Mouse (Mus musculus) left cerebral cortex, adult 9 months (tissue): ENCODE measurements around the gene Elovl5.
A peak's percentile ranks its signal among the peaks of the same experiment; 100 is the strongest.

Experiments used
- DNase-seq, 2 experiments: peaks; one replicate each; pipeline ENCODE4 v3.0.0; 2022; ENCODE audit warnings: low spot score in 2 of 2

The Elovl5 gene

DNA sequence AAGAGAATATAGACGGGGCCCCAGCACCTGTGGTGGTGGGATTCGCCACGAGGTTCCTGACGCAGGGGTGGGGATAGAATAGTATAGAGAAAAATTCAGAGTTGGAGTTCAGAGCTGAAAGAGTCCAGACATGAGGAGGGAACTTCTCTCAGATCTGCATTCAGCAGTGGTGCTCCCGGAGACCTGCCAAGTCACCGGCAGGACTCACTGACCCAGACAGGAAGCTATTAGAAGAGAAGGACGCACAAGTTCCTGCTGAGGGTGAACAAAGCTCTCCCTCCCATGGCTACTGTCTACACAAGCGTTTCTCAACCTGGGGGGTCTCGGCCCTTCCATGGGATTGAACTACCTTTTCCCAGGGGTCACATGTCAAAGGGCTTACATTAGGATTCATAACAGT lies 78.1 kb downstream of the Elovl5 start:
- DNase-seq: no peak

- DNase-seq: no peak
These were observed 83.7 kb downstream of the Elovl5 start for GRCm38 (mm10) chr9:78000586-78001500.

GRCm38 (mm10) chr9:78003278-78003677 lies 86.1 kb downstream of the Elovl5 start:
- DNase-seq: no peak

GRCm38 (mm10) chr9:78005481-78005880 lies 88.3 kb downstream of the Elovl5 start:
- DNase-seq: no peak

DNA sequence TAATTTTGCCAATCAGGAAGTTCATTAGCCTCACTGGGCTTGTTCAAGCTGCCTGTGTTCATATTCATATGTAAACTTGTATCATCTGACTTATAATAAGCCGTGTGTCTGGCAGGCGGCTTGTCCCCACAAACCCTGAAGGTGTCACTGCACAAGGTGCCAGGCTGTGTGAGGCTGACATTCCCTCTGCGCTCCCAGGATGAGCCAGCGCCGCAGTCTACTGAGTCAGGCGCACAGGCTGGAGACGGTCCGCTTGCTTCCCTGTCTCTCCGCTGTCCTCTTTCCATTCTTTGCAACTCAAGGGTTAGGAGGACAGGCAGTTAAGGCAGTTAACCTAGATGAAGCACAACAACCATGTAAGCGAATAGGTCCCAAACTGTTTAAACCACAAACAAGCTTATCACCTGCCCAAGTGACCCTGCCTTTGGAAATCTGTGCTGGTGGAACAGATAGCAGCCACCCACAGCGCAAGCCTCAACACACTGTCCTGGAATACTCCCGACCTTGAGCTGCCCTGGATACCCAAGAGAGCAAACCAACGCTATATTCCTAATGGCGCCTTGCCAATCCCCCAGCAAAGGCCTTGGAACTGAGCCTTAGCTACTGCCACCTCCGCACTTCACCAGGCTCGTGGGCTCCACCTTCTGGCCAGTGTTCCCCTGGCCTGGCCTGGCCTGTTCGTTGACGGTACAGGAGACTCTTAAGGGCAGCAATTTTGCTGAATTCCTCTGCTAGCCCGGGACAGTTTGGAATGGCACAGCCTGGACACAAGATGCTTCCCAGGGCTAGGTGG lies 89.2 kb downstream of the Elovl5 start:
- DNase-seq: peak in 1 of 2 experiments; percentile 74

DNA sequence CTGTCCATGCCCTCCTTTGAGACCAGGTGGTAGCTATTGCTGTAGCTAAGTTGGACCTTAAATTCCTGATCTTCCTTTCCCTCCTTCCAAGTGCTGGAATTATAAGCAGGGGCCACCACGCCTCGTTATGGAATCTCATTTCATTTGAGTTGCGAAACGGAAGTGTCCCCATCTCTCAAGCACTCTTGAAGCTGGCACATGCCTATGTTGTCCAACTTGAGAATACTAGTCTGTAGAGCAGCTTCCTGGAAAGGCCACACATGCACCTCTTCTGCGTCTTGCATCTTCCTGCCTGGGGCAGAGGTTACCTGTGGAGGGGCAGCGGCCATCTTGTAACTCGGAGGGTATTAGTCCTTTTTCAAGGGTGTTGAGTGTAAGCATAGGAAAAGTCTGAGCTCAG lies 92.2 kb downstream of the Elovl5 start:
- no peak for DNase-seq

GRCm38 (mm10) chr9:78010187-78010586 lies 93.0 kb downstream of the Elovl5 start:
- DNase-seq: no peak

DNA sequence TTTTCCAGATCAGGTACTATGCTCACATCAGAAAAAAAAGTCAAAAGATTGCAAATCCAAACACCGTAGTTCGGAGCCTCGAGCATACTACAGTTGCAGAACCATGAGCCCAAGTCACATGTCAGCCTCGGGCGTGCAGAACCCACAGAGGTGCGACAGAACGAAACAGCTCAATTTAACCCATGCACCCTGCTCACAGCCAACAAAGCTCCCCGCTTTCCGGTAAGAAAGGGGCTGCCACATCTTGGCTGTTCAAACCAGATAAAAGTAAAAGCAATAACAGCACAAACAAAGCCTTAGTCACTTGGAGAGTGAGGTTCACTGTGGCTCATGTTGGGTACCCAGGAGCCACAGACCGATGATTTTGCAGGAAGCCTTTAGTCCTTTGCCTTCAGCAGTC lies 93.5 kb downstream of the Elovl5 start:
- DNase-seq: no peak

GRCm38 (mm10) chr9:78012066-78012465 lies 94.9 kb downstream of the Elovl5 start:
- DNase-seq: no peak

- DNase-seq: no peak
These were observed 95.5 kb downstream of the Elovl5 start for GRCm38 (mm10) chr9:78012681-78013080.

DNA sequence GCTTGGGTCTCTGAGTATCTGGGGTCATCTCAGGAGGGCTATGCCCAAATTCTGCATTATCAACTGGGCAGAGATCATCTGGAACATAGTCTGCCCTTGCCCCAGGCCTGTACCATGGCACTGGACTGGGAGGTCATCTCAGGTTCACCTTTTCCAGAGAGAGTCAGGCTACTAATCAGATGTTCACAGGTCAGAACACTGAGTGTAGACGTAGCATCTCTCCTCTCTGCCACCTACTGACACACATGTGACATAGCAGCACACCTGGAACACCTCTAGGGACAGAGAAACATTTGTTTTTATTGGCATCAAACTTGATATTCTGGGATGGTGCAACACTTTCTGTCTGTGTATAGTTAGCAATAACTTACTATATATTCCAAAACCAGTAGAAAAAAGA lies 96.6 kb downstream of the Elovl5 start:
- DNase-seq: no peak

DNA sequence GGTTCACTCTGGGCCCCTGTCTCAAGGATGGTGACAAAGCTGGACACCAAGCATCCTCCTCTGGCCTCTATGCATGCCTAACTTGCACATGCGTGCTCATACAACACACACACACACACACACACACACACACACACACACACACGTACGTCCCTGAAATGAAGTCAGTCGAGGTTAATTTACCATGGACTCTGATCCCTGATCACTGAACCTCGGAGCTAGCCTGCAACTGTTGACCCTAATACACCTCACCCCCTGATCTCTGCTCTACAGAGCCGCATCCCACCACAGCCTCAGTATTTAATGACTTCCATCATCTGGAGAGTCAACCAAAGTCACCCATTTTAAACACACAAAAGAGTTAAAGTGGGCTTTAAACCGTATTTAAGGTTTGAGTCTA lies 98.7 kb downstream of the Elovl5 start:
- no peak for DNase-seq

- no peak for DNase-seq
These were observed 99.1 kb downstream of the Elovl5 start for GRCm38 (mm10) chr9:78016288-78016687.

GRCm38 (mm10) chr9:78021256-78021655 lies 104.1 kb downstream of the Elovl5 start:
- no peak for DNase-seq

DNA sequence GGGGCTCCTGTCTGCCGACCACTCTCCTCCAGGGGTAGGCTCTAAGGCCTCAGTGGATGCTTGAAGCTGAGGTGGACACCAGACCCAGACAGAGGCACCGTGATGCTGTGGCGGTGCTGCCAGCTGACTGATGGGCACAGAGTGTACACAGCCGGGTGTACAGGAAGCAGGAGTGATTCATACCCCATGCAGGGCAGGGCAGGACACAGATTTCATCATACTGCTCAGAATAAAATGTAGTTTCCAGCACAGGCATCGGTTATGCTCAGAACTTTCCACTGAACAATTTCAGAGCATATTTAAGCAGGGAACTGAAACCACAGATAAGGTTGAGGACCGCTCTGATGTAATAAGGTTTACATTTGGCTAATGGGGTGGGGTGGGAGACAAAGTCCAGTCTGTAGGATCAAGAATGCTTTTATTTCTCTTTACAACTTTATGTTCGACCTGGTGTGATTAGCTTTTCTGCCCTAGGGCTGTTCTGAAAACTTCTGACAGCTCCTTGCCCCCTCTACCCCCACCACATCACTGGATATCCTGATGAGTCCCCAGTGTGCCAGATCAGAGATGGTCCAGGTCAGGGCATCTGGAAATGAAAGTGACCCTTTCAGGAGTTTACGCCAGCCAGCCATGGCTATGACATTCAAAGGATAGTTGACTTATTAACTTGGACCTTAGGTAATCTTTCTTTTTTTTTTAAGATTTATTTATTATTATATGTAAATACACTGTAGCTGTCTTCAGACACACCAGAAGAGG lies 105.2 kb downstream of the Elovl5 start:
- no peak for DNase-seq

DNA sequence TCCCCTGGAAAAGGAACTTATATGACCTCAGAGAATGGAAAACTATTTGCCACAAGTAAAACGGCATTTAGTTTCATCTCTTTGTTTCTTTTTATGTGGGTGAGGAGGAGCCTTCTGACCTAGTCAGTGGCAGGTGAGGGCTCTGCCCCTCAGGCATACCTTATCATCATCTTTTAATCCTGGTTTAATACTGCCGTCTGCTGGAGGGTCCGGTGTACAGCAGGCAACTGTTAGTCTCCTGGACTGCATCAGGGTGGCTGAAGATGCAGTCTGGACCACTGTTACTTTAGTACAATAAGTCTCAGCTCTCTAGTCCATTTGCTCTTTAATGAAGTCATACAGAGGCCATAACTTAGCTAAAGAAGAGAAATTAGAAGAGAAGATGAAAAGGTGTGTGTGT lies 107.7 kb downstream of the Elovl5 start:
- DNase-seq: peak in 1 of 2 experiments; percentile 74

DNA sequence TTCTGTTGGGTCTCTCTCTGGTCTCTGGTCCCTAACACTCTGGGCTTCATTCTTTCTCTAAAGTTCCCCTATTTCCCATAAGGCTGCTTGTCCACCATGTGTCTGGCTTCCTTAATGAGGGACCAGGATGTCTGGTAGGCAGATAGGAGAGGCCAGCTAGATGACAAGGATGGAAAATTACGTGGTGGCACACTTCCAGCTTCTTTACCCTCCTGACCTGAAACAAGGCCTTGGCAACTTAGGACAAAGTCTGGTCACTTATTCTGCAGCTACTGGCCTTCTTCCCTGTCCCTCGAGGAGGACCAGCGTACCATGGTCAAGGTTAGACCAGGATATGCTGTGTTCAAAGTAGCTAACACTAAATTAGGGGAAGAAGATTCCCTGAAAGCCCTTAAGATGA lies 109.9 kb downstream of the Elovl5 start:
- no peak for DNase-seq

DNA sequence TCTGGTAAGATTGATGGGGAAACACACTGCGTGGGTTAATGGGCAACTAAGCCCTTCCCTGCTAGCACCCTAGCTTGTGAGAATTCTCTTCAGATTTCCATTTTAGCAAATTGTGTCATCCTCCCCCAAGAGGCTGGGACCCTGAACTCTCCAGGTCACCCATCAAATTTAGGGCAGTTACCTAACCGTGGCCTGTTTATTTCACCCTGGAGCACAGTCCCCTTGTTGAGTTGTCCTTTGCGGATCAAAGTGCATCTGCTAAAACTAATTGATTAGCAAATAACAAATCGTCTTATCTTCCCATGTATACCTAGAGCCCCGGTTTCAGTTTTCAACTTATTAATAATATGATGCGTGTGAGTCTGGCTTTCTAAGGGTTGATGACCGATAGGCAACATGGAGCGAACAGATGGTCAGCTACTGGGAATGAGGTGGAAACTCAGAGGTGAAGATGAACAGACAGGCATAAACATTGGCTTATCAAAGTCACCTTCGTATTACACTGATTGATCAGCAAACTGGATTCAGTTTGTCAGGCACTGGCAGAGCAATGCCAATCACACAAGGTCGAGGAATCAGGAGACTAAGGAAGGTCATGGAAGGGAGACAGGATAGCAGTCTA lies 113.8 kb downstream of the Elovl5 start:
- DNase-seq: no peak

DNA sequence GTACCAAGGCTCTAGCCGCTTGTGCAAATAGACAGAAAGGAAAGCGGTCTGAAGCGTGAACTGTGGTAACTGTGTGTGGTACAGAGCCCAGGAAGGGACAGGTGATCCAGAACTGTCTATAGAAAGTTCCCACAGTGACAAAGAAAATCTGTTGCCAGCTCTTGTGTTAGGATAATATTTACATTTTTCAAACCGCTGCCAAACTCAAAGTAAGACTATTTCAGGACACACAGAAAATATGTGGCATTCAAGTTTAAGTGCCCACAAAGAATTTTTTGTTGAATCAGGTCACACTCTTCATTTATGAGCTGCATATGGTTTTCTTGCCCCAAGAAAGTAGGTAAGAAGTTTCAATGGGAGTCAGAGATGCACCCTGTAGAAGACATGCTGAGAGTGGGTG lies 115.8 kb downstream of the Elovl5 start:
- no peak for DNase-seq
